Mouse (Mus musculus): ENCODE data around the gene Dcaf15. TPM values are rescaled to one million over a fixed set of nuclear protein-coding genes. Genes with fewer than 3 reads are reported as not detected.

Dcaf15 gene
- polyA plus RNA-seq, 1 experiment from 2014 or later: 8.8 TPM

DNA sequence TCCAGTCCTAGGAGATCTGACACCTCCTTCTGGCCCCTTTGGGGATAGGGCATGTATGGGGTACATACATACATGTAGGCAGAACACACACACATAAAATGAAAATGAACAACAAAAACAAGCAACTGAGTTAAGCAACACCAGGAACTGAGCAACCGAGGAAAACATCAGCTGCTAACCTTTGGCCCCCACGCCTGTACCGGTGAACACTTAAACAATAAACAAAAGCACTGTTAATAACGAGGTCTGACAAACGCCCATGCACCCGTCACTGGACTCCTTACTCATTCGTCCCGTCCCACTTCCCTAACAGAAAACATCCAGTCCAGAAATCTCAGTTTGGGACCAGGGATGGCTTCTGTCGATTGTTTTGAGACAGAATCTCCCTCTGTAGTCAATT lies 15.3 kb downstream of the Dcaf15 start:
- Histone ChIP-seq H3K4me1 (ENCODE audit: control insufficient read depth, insufficient read depth, low read length) (no peaks in the 10 kb centered on the region), H3K27ac (ENCODE audit: low read depth, low read length) (no peak overlapping the region), H3K9me3 (replicated peaks; ENCODE audit: control insufficient read depth, low read length) (no peaks in the 10 kb centered on the region), H3K9ac (ENCODE audit: low read depth, low read length) (no peak overlapping the region), H3K36me3 (ENCODE audit: control insufficient read depth, insufficient read depth, low read length) (peaks cover 17% of the 10 kb centered on the region), H3K4me3 (ENCODE audit: low read depth, low read length) (no peak overlapping the region), H3K27me3 (ENCODE audit: control insufficient read depth, insufficient read depth, low read length) (no peaks in the 10 kb centered on the region), H3K4me2 (no peak overlapping the region)
- 83% methylated on average over 9 of the region's 9 CpGs for WGBS (ENCODE audit: insufficient replicate concordance)
- no peak for ATAC-seq (replicated peaks; ENCODE audit: insufficient number of reproducible peaks, low FRiP score, low TSS enrichment)

DNA sequence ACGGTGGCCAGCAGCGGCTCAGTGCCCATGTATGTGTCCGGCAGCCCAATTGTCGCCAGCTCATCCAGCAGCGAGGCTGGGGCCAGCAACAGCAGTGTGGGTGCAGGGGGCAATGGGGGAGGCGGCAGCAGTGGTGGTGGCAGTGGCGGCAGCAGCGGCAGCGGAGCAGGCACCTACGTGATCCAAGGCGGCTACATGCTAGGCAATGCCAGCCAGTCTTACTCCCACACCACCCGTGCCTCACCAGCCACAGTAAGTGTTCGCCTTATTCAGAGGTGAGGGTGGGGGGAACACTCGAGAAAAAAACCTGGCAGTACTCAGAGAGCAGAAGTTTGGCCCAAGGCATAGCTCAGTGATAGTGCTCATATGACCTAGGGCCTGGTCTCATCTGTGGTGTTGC lies 16.7 kb downstream of the Dcaf15 start:
- Histone ChIP-seq H3K9ac (ENCODE audit: low read depth, low read length) (no peak overlapping the region), H3K36me3 (ENCODE audit: control insufficient read depth, insufficient read depth, low read length) (peaks cover 20% of the 10 kb centered on the region), H3K4me2 (no peak overlapping the region), H3K9me3 (replicated peaks; ENCODE audit: control insufficient read depth, low read length) (no peaks in the 10 kb centered on the region), H3K27me3 (ENCODE audit: control insufficient read depth, insufficient read depth, low read length) (no peaks in the 10 kb centered on the region), H3K27ac (ENCODE audit: low read depth, low read length) (no peak overlapping the region), H3K4me1 (ENCODE audit: control insufficient read depth, insufficient read depth, low read length) (no peaks in the 10 kb centered on the region), H3K4me3 (ENCODE audit: low read depth, low read length) (no peak overlapping the region)
- WGBS (ENCODE audit: insufficient replicate concordance): 92% methylated on average over 14 of the region's 14 CpGs
- ATAC-seq (replicated peaks; ENCODE audit: insufficient number of reproducible peaks, low FRiP score, low TSS enrichment): no peak

DNA sequence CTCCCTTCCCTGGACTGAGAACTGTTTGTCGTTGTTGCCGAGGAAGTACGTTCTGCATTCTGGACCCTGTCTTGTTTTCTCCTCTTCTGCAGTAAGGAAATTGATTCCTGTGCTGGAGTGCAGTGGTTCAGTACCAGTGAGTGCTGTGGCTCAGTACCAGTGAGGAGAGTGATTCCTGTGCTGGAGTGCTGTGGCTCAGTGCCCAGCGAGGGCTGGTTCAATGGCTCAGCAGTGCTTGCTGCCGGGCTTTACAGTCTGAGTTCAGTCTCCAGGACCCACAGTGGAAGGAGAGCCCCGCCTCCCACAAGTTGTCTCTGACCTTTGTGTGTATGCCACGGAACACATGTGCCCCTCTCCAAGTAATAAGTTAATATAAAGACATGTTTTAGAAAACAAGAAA lies 17.4 kb downstream of the Dcaf15 start:
- no peak overlapping the region for H3K4me3 ChIP-seq (ENCODE audit: low read depth, low read length)
- H3K4me1 ChIP-seq (ENCODE audit: control insufficient read depth, insufficient read depth, low read length): no peaks in the 10 kb centered on the region
- no peaks in the 10 kb centered on the region for H3K27me3 ChIP-seq (ENCODE audit: control insufficient read depth, insufficient read depth, low read length)
- no peak for ATAC-seq (replicated peaks; ENCODE audit: insufficient number of reproducible peaks, low FRiP score, low TSS enrichment)
- 87% methylated on average over 7 of the region's 7 CpGs for WGBS (ENCODE audit: insufficient replicate concordance)
- no peak overlapping the region for H3K9ac ChIP-seq (ENCODE audit: low read depth, low read length)
- no peaks in the 10 kb centered on the region for H3K9me3 ChIP-seq (replicated peaks; ENCODE audit: control insufficient read depth, low read length)
- H3K36me3 ChIP-seq (ENCODE audit: control insufficient read depth, insufficient read depth, low read length): peaks cover 25% of the 10 kb centered on the region
- no peak overlapping the region for H3K27ac ChIP-seq (ENCODE audit: low read depth, low read length)
- H3K4me2 ChIP-seq: no peak overlapping the region

DNA sequence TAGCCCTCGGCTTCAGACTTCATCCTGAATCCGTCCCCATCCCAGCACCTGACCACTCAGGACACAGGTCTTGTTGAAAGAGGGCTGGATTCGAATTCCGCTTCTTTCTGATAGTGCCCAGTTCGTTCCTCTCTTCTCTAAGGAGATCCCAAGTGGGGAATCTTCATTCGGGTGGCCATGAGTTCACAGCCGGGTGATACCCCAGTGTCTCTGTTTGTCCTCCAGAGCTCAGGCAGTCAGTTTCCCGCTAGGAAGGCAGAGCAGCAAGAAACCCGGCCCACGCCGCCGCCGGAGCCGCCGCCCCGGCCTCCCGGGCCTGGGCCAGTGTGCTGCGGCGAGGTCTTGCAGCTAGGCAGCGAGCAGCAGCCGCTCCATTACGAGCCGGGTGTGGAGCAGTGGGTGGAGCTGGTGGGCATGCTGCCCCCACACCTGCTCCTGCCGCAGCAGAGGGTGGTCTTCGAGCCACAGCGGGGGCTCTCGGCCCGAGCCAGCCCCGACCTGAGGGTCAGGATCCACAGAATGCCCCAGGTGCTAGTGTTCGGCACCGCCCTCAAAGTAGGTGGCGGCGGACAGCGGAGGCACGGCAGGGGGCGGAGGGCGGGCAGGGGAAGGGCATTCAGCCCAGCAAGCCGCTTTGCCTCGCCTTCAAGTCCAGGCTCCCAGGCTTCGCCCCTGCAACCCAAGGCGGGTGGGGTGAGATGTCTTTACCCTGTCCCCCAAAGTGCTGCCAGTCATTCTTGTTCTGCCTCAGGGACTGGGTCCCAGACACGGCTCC lies 20.0 kb downstream of the Dcaf15 start:
- no peak for ATAC-seq (replicated peaks; ENCODE audit: insufficient number of reproducible peaks, low FRiP score, low TSS enrichment)
- Histone ChIP-seq H3K27ac (ENCODE audit: low read depth, low read length) (no peak overlapping the region), H3K9me3 (replicated peaks; ENCODE audit: control insufficient read depth, low read length) (no peaks in the 10 kb centered on the region), H3K4me3 (ENCODE audit: low read depth, low read length) (no peak overlapping the region), H3K4me1 (ENCODE audit: control insufficient read depth, insufficient read depth, low read length) (no peaks in the 10 kb centered on the region), H3K36me3 (ENCODE audit: control insufficient read depth, insufficient read depth, low read length) (peaks cover 32% of the 10 kb centered on the region), H3K9ac (ENCODE audit: low read depth, low read length) (0 out of 2 replicates have a peak overlapping the region, but pooled peaks have one; percentile 24), H3K27me3 (ENCODE audit: control insufficient read depth, insufficient read depth, low read length) (no peaks in the 10 kb centered on the region), H3K4me2 (peak overlapping the region; percentile 39)
- whole genome bisulfite sequencing (ENCODE audit: insufficient replicate concordance): 49% methylated on average over 42 of the region's 42 CpGs

DNA sequence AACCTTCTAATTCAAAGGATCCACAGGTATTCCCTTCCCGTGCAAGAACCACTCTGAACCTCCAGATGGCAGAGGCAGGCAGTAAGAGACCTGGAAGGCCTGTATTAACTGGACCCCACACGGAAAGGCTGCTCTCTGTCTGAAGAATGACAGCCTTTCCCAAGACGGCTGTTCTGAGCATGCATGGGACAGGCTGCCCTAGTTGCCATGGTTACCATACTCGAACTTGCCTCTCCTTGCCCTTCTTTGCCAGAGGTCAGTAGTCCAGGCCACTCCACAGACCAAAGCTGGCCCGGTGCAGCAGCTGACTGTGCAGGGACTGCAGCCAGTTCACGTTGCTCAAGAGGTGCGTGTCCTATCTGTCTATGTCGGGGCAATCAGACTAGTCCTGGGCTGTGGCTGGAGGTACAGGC lies 20.7 kb downstream of the Dcaf15 start:
- WGBS (ENCODE audit: insufficient replicate concordance): 35% methylated on average over 8 of the region's 8 CpGs
- H3K4me3 ChIP-seq (ENCODE audit: low read depth, low read length): no peak overlapping the region
- no peaks in the 10 kb centered on the region for H3K9me3 ChIP-seq (replicated peaks; ENCODE audit: control insufficient read depth, low read length)
- no peak for ATAC-seq (replicated peaks; ENCODE audit: insufficient number of reproducible peaks, low FRiP score, low TSS enrichment)
- H3K9ac ChIP-seq (ENCODE audit: low read depth, low read length): no peak overlapping the region
- H3K36me3 ChIP-seq (ENCODE audit: control insufficient read depth, insufficient read depth, low read length): peaks cover 32% of the 10 kb centered on the region
- H3K4me2 ChIP-seq: no peak overlapping the region
- H3K27me3 ChIP-seq (ENCODE audit: control insufficient read depth, insufficient read depth, low read length): no peaks in the 10 kb centered on the region
- H3K27ac ChIP-seq (ENCODE audit: low read depth, low read length): no peak overlapping the region
- peaks cover 4% of the 10 kb centered on the region for H3K4me1 ChIP-seq (ENCODE audit: control insufficient read depth, insufficient read depth, low read length)

DNA sequence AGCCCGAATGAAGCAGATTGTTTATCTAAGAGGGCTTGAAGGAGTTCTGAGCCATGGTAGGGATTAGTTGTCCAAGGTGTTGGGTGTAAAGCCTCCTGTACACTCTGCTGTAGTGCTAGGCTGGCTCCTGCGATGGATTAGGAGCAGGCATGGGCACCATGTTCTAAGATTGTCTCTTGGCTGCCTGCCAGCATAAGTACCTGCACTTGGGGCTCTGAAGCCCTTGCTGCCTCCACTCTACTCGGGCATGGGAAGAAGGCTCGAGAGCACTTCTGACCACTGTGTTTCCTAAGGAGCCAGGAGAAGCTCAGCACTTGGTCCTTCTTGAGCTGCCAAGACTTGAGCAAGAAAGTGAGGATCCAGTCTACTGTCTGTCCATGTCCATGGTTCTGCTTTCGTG lies 25.4 kb downstream of the Dcaf15 start:
- H3K9ac ChIP-seq (ENCODE audit: low read depth, low read length): no peak overlapping the region
- H3K27ac ChIP-seq (ENCODE audit: low read depth, low read length): no peak overlapping the region
- WGBS (ENCODE audit: insufficient replicate concordance): 63% methylated on average over 5 of the region's 5 CpGs
- H3K4me2 ChIP-seq: no peak overlapping the region
- H3K4me3 ChIP-seq (ENCODE audit: low read depth, low read length): no peak overlapping the region
- H3K36me3 ChIP-seq (ENCODE audit: control insufficient read depth, insufficient read depth, low read length): peaks cover 23% of the 10 kb centered on the region
- no peaks in the 10 kb centered on the region for H3K27me3 ChIP-seq (ENCODE audit: control insufficient read depth, insufficient read depth, low read length)
- H3K4me1 ChIP-seq (ENCODE audit: control insufficient read depth, insufficient read depth, low read length): peaks cover 7% of the 10 kb centered on the region
- H3K9me3 ChIP-seq (replicated peaks; ENCODE audit: control insufficient read depth, low read length): no peaks in the 10 kb centered on the region
- ATAC-seq (replicated peaks; ENCODE audit: insufficient number of reproducible peaks, low FRiP score, low TSS enrichment): no peak

DNA sequence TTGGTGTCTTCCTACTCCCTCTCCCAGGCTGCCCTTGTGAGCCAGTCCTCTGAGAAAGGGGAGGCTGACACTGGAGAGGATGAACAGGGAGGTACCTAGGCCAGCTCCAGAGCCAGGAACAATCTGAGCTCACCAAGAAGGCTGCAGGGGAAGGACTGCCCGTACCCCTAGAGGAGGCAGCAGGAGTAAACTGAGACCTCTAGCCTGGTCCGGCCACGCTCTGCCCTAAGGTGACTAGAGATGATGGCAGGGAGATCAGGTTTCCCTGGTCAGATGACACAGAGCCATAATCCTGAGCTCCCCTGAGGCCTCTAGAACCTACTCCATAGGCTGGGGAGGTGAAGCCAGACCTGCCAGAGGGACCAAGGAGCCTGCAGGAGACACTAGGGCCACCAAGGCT lies 27.7 kb downstream of the Dcaf15 start:
- no peak overlapping the region for H3K4me3 ChIP-seq (ENCODE audit: low read depth, low read length)
- H3K4me1 ChIP-seq (ENCODE audit: control insufficient read depth, insufficient read depth, low read length): peaks cover 7% of the 10 kb centered on the region
- no peak overlapping the region for H3K27ac ChIP-seq (ENCODE audit: low read depth, low read length)
- WGBS (ENCODE audit: insufficient replicate concordance): 82% methylated on average over 3 of the region's 3 CpGs
- H3K4me2 ChIP-seq: no peak overlapping the region
- H3K9me3 ChIP-seq (replicated peaks; ENCODE audit: control insufficient read depth, low read length): no peaks in the 10 kb centered on the region
- no peak for ATAC-seq (replicated peaks; ENCODE audit: insufficient number of reproducible peaks, low FRiP score, low TSS enrichment)
- no peaks in the 10 kb centered on the region for H3K27me3 ChIP-seq (ENCODE audit: control insufficient read depth, insufficient read depth, low read length)
- peaks cover 10% of the 10 kb centered on the region for H3K36me3 ChIP-seq (ENCODE audit: control insufficient read depth, insufficient read depth, low read length)
- no peak overlapping the region for H3K9ac ChIP-seq (ENCODE audit: low read depth, low read length)

DNA sequence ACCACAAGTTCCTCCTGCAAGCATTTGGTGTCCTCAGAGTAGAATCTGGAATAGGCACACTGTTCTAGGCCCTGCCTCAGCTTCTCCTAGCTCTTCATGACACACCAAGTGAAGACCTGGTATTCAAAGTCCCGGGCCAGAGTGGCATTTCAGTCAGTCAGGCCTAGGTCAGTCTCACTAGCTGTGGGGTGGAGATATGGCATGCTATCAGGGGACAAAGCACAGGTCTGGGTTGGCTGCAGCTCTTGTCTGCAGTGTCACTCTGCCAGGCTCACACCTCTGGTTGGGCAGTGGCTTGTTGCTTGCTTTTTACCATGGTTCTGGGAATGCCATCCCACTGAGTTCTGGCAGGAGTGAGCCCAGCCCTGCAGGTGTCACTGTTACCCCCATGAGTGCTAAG lies 28.2 kb downstream of the Dcaf15 start:
- H3K4me1 ChIP-seq (ENCODE audit: control insufficient read depth, insufficient read depth, low read length): peaks cover 10% of the 10 kb centered on the region
- no peak overlapping the region for H3K9ac ChIP-seq (ENCODE audit: low read depth, low read length)
- peaks cover 10% of the 10 kb centered on the region for H3K36me3 ChIP-seq (ENCODE audit: control insufficient read depth, insufficient read depth, low read length)
- no peak overlapping the region for H3K27ac ChIP-seq (ENCODE audit: low read depth, low read length)
- WGBS (ENCODE audit: insufficient replicate concordance): 79% methylated on average over 1 of the region's 1 CpGs
- no peak for ATAC-seq (replicated peaks; ENCODE audit: insufficient number of reproducible peaks, low FRiP score, low TSS enrichment)
- no peaks in the 10 kb centered on the region for H3K9me3 ChIP-seq (replicated peaks; ENCODE audit: control insufficient read depth, low read length)
- no peak overlapping the region for H3K4me3 ChIP-seq (ENCODE audit: low read depth, low read length)
- no peaks in the 10 kb centered on the region for H3K27me3 ChIP-seq (ENCODE audit: control insufficient read depth, insufficient read depth, low read length)
- no peak overlapping the region for H3K4me2 ChIP-seq

Data from heart, embryonic 11.5 days (tissue).